Mouse (Mus musculus): ENCODE data around the gene Rnf135.
"Not testable (repeated sequence)": the region's sequence is repeated elsewhere in the genome, so short reads cannot be mapped to it uniquely, and the experiment has no call there.

Gene Rnf135

GRCm38 (mm10) chr11:80202296-80202695 is 18.6 kb downstream of the Rnf135 start:
- no peak for DNase-seq (ENCODE audit: low read depth)

- no peak for DNase-seq (ENCODE audit: low read depth)
Measured at GRCm38 (mm10) chr11:80204037-80204436, 20.4 kb downstream of the Rnf135 start.

- no peak for DNase-seq (ENCODE audit: low read depth)
Measured at GRCm38 (mm10) chr11:80204941-80205340, 21.3 kb downstream of the Rnf135 start.

- DNase-seq (ENCODE audit: low read depth) = no peak
Measured at GRCm38 (mm10) chr11:80208465-80208859, 24.8 kb downstream of the Rnf135 start.

- DNase-seq (ENCODE audit: low read depth) = peak; percentile 96
Measured at GRCm38 (mm10) chr11:80208860-80209800, 25.5 kb downstream of the Rnf135 start, which contains the start of gene Rhot1. Rhot1 (plus strand) TSS chr11:80209019.

GRCm38 (mm10) chr11:80210321-80210720 is 26.7 kb downstream of the Rnf135 start:
- peak; percentile 20 for DNase-seq (ENCODE audit: low read depth)

GRCm38 (mm10) chr11:80212282-80212681 is 28.6 kb downstream of the Rnf135 start:
- no peak for DNase-seq (ENCODE audit: low read depth)

- no peak for DNase-seq (ENCODE audit: low read depth)
Measured at GRCm38 (mm10) chr11:80215291-80215690, 31.6 kb downstream of the Rnf135 start.

- no peak for DNase-seq (ENCODE audit: low read depth)
Measured at GRCm38 (mm10) chr11:80218657-80219293, 35.1 kb downstream of the Rnf135 start.

GRCm38 (mm10) chr11:80230066-80230465 is 46.4 kb downstream of the Rnf135 start:
- not testable (repeated sequence) for DNase-seq (ENCODE audit: low read depth)

- DNase-seq (ENCODE audit: low read depth) = no peak
Measured at GRCm38 (mm10) chr11:80237278-80237677, 53.6 kb downstream of the Rnf135 start.

- no peak for DNase-seq (ENCODE audit: low read depth)
Measured at GRCm38 (mm10) chr11:80238306-80238705, 54.7 kb downstream of the Rnf135 start.

- no peak for DNase-seq (ENCODE audit: low read depth)
Measured at GRCm38 (mm10) chr11:80247026-80247425, 63.4 kb downstream of the Rnf135 start.

GRCm38 (mm10) chr11:80248531-80248930 is 64.9 kb downstream of the Rnf135 start:
- DNase-seq (ENCODE audit: low read depth) = no peak
